ENCODE assay signal across 33 mouse cellular contexts in genomic region chr10:118445978-118446377, GRCm38 (mm10). TPM values are rescaled to one million over a fixed set of nuclear protein-coding genes. Genes with fewer than 3 reads are reported as not detected.
DNase-seq lines count a peak whose midpoint lies in the region; ATAC-seq and TF ChIP-seq lines count a peak whose summit lies in the region.
"Had no signal": no experiment of that assay in that cellular context is flagged by ENCODE, and none has a peak within 500 bp of the region (broad histone marks: within the 10 kb centered on the region; RNA-seq: fewer than 3 reads in every experiment).

No protein-coding gene starts in this region.

- ATAC-seq in forebrain, postnatal 0 days = peak; percentile 45
- no peak for ATAC-seq in forebrain, embryonic 16.5 days
- no peak for ATAC-seq in heart, embryonic 14.5 days (ENCODE audit: insufficient number of reproducible peaks, insufficient read depth, low FRiP score, low read depth)
- ATAC-seq in heart, embryonic 12.5 days (ENCODE audit: insufficient number of reproducible peaks, low FRiP score) = no peak
- ATAC-seq: forebrain, embryonic 13.5 days; inflammation-experienced regulatory T-cells, adult 6 months had no signal

- 58% methylated on average over 14 of the region's 14 CpGs for WGBS in forebrain, postnatal 0 days
- 67% methylated on average over 14 of the region's 14 CpGs for WGBS in forebrain, embryonic 16.5 days
- WGBS in heart, embryonic 14.5 days = 82% methylated on average over 14 of the region's 14 CpGs
- 84% methylated on average over 14 of the region's 14 CpGs for WGBS in heart, embryonic 12.5 days

- no peaks in the 10 kb centered on the region for H3K27me3 ChIP-seq in forebrain, postnatal 0 days (ENCODE audit: insufficient read depth, low read length)
- H3K27me3 ChIP-seq in forebrain, embryonic 16.5 days (replicated peaks; ENCODE audit: control insufficient read depth, insufficient read depth, low read length) = no peaks in the 10 kb centered on the region
- H3K27me3 ChIP-seq in heart, embryonic 14.5 days (ENCODE audit: control insufficient read depth, insufficient read depth, low read length) = no peaks in the 10 kb centered on the region
- no peaks in the 10 kb centered on the region for H3K27me3 ChIP-seq in heart, embryonic 12.5 days (replicated peaks)
- H3K27me3 ChIP-seq: forebrain, embryonic 13.5 days; hindbrain, embryonic 15.5 days; limb, embryonic 12.5 days; liver, embryonic 15.5 days had no signal

- H3K9me3 ChIP-seq in forebrain, postnatal 0 days (ENCODE audit: low read length) = no peaks in the 10 kb centered on the region
- no peaks in the 10 kb centered on the region for H3K9me3 ChIP-seq in forebrain, embryonic 16.5 days (ENCODE audit: control insufficient read depth, low read length)
- no peaks in the 10 kb centered on the region for H3K9me3 ChIP-seq in heart, embryonic 14.5 days (ENCODE audit: control insufficient read depth, low read length)
- no peaks in the 10 kb centered on the region for H3K9me3 ChIP-seq in heart, embryonic 12.5 days (replicated peaks)
- H3K9me3 ChIP-seq: forebrain, embryonic 13.5 days; hindbrain, embryonic 10.5 days; hindbrain, embryonic 15.5 days; limb, embryonic 12.5 days; liver, embryonic 15.5 days had no signal

- no peak overlapping the region for H3K27ac ChIP-seq in forebrain, postnatal 0 days (ENCODE audit: low read depth, low read length)
- H3K27ac ChIP-seq in forebrain, embryonic 16.5 days (ENCODE audit: low read length) = no peak overlapping the region
- no peak overlapping the region for H3K27ac ChIP-seq in heart, embryonic 14.5 days (replicated peaks in 1 of 2; ENCODE audit: control insufficient read depth in 1 of 2, insufficient read depth in 1 of 2, low read depth in 2 of 2, low read length in 2 of 2)
- no peak overlapping the region for H3K27ac ChIP-seq in heart, embryonic 12.5 days (ENCODE audit: poor library complexity, severe bottlenecking)
- H3K27ac ChIP-seq: forebrain, embryonic 13.5 days; gastrocnemius, adult 2 months; hindbrain, embryonic 10.5 days; hindbrain, embryonic 15.5 days; limb, embryonic 12.5 days; liver, embryonic 15.5 days had no signal

- no peak overlapping the region for H3K4me2 ChIP-seq in forebrain, postnatal 0 days (ENCODE audit: low read depth)
- H3K4me2 ChIP-seq in forebrain, embryonic 16.5 days (ENCODE audit: low read length) = no peak overlapping the region
- H3K4me2 ChIP-seq in heart, embryonic 14.5 days (ENCODE audit: low read length) = peak overlapping the region; percentile 14; the same call in 1 of the 2 replicates
- H3K4me2 ChIP-seq in heart, embryonic 12.5 days = no peak overlapping the region; the same call in 1 of the 2 replicates
- H3K4me2 ChIP-seq: forebrain, embryonic 13.5 days; hindbrain, embryonic 15.5 days; limb, embryonic 12.5 days; liver, embryonic 15.5 days; lung, embryonic 14.5 days had no signal

- H3K9ac ChIP-seq in forebrain, postnatal 0 days = no peak overlapping the region
- no peak overlapping the region for H3K9ac ChIP-seq in forebrain, embryonic 16.5 days (replicated peaks; ENCODE audit: low read depth, low read length)
- no peak overlapping the region for H3K9ac ChIP-seq in heart, embryonic 14.5 days (ENCODE audit: low read length)
- no peak overlapping the region for H3K9ac ChIP-seq in heart, embryonic 12.5 days
- H3K9ac ChIP-seq: forebrain, embryonic 13.5 days; hindbrain, embryonic 15.5 days; limb, embryonic 12.5 days; liver, embryonic 15.5 days; lung, embryonic 14.5 days had no signal

- TF ChIP-seq CTCF in forebrain, postnatal 0 days (IDR thresholded peaks at IDR 0.05; ENCODE audit: low read depth) = no peak

- no peaks in the 10 kb centered on the region for H3K4me1 ChIP-seq in forebrain, postnatal 0 days (ENCODE audit: insufficient read depth)
- H3K4me1 ChIP-seq in forebrain, embryonic 16.5 days (replicated peaks; ENCODE audit: control insufficient read depth, insufficient read depth, low read length) = no peaks in the 10 kb centered on the region; the same call in 1 of the 2 replicates
- H3K4me1 ChIP-seq in heart, embryonic 14.5 days (ENCODE audit: control insufficient read depth in 2 of 2, insufficient read depth in 2 of 2, low read length in 2 of 2) = peaks cover 0 to 7% of the 10 kb centered on the region in 2 experiments; a peak in 2 of 4 replicates
- H3K4me1 ChIP-seq in heart, embryonic 12.5 days (replicated peaks) = no peaks in the 10 kb centered on the region
- H3K4me1 ChIP-seq: hindbrain, embryonic 10.5 days; hindbrain, embryonic 15.5 days; limb, embryonic 12.5 days; liver, embryonic 15.5 days had no signal

- no peak overlapping the region for H3K4me3 ChIP-seq in forebrain, postnatal 0 days (ENCODE audit: low read depth, low read length)
- H3K4me3 ChIP-seq in forebrain, embryonic 16.5 days (replicated peaks; ENCODE audit: low read length) = no peak overlapping the region
- H3K4me3 ChIP-seq in heart, embryonic 14.5 days (ENCODE audit: control insufficient read depth in 1 of 2, insufficient read depth in 1 of 2, low read depth in 1 of 2, low read length in 2 of 2) = no peak overlapping the region
- H3K4me3 ChIP-seq in heart, embryonic 12.5 days = no peak overlapping the region
- H3K4me3 ChIP-seq: forebrain, embryonic 13.5 days; gastrocnemius, adult 2 months; hindbrain, embryonic 10.5 days; hindbrain, embryonic 15.5 days; limb, embryonic 12.5 days; liver, embryonic 15.5 days had no signal

- no peaks in the 10 kb centered on the region for H3K36me3 ChIP-seq in forebrain, postnatal 0 days (ENCODE audit: insufficient read depth)
- H3K36me3 ChIP-seq in forebrain, embryonic 16.5 days (ENCODE audit: control insufficient read depth, insufficient read depth) = no peaks in the 10 kb centered on the region
- no peaks in the 10 kb centered on the region for H3K36me3 ChIP-seq in heart, embryonic 14.5 days (ENCODE audit: control insufficient read depth, insufficient read depth, low read length)
- no peaks in the 10 kb centered on the region for H3K36me3 ChIP-seq in heart, embryonic 12.5 days
- H3K36me3 ChIP-seq: hindbrain, embryonic 10.5 days; hindbrain, embryonic 15.5 days; limb, embryonic 12.5 days; liver, embryonic 15.5 days had no signal

- DNase-seq in forebrain, postnatal 0 days = peak; percentile 34
- DNase-seq in right cerebral cortex, adult 2 months (ENCODE audit: low spot score in 2 of 2) = peak; percentile 9 to 11
- no peak for DNase-seq in right cerebral cortex, postnatal 14 days
- DNase-seq in thymus, postnatal 25 days = no peak
- DNase-seq: adrenal gland, postnatal 14 days; cerebellum, adult 18-20 months; cerebellum, postnatal 10 days; gastrocnemius, adult 2 months; gastrocnemius, postnatal 36 days; heart, adult 18-20 months; kidney, adult 11 months; kidney, postnatal 14 days; layer of hippocampus, adult 9-11 months; lung, embryonic 14.5 days; lung, postnatal 14 days; midbrain, embryonic 14.5 days; spleen, adult 18-20 months; thymus, postnatal 14 days had no signal

RNA-seq across cellular contexts. Expression of gene Ifng, which starts 5.1 kb away (rescaled TPM):
- not detected in 2 replicates for total RNA-seq in forebrain, postnatal 0 days (2014; rRNA removed)
- polyA plus RNA-seq in forebrain, postnatal 0 days (2015; fragmentation: Nextera tagmentation; extraction: Ambion mirVana) = not detected in 2 replicates
- not detected in 2 replicates for polyA plus RNA-seq in forebrain, embryonic 16.5 days (2015; fragmentation: Nextera tagmentation; extraction: Ambion mirVana)
- not detected in 2 replicates for polyA plus RNA-seq in heart, embryonic 14.5 days (2014; fragmentation: Nextera tagmentation; extraction: Ambion mirVana)
- polyA plus RNA-seq in heart, embryonic 12.5 days (2016; fragmentation: Nextera tagmentation; extraction: Ambion mirVana) = not detected in 2 replicates
- total RNA-seq: adrenal gland, postnatal 14 days; gastrocnemius, adult 2 months; gastrocnemius, postnatal 36 days; heart, adult 18-20 months; left cerebral cortex, postnatal 10 days; liver, adult 2 months had no signal
- polyA plus RNA-seq: cortical plate, adult 2 months; forebrain, embryonic 13.5 days; heart, postnatal 0 days; hindbrain, embryonic 10.5 days; hindbrain, embryonic 15.5 days; kidney, embryonic 14.5 days; limb, embryonic 12.5 days; liver, embryonic 15.5 days; lung, embryonic 14.5 days; midbrain, embryonic 14.5 days; stomach, embryonic 16.5 days had no signal

Comparison
In these comparisons a context has a peak if more than half of its experiments do, and no peak if none do; other contexts are left out.
1. DNase-seq: peak in forebrain, postnatal 0 days (single experiment) and right cerebral cortex, adult 2 months (2 of 2); none in right cerebral cortex, postnatal 14 days (single experiment) and thymus, postnatal 25 days (single experiment).